Mouse (Mus musculus) NIH3T3 (cell line): ENCODE measurements at regions not wholly inside any gene's neighbourhood (a gene's known extent, or its start where the extent isn't known, plus 50 kb on each side); places are given as distances from the start of the nearest gene placed in this dataset.

Experiments used
- DNase-seq: peaks from one replicate; pipeline ENCODE4 v3.0.0-alpha.2; 2012; ENCODE audit warnings: low read depth

DNA sequence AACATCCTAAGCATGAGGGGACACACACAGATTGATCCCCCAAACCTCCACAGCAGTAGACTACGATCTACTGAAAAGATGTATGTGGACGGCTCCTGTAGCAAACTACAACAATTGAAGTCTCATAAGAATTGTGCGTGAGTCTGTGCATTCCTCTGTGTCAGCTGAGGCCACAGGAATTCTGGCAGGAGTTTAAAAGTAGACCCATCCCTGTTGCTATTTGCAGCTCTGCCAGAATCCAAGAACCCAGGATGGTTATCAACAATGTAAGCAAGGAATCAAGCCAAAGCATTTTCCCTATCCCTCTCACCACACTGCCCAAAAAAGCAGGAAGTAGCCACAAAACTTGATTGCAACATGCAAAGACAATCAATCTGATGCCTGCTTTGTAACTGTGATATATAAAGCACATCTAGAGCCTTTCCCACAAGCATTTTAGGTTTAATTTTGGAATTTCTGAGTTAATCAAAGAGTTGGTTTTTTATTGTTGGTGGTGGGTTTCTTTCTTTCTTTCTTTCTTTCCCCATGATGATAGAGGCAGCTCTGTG is 256.3 kb upstream of the Tbl1xr1 start:
- peak; percentile 85 for DNase-seq

DNA sequence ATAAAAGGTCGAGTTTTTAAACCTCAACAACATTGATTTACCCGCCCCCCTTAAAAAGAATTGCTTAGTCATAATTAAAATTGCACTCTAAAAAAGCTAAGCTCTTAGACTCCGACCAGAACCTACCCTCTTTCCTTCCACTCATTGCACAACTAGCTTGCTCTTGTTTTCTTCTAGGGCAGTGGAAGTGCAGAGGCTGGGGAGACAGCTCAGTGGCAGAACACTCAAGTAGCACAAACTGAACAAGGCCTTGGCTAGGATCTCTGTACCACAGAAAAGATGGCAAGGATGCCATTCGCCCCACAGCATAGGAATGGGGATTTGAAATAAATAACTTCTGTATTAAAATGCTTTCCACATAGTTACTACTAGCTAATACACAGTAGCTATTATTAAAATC is 253.8 kb upstream of the Tbl1xr1 start:
- DNase-seq: peak; percentile 25

DNA sequence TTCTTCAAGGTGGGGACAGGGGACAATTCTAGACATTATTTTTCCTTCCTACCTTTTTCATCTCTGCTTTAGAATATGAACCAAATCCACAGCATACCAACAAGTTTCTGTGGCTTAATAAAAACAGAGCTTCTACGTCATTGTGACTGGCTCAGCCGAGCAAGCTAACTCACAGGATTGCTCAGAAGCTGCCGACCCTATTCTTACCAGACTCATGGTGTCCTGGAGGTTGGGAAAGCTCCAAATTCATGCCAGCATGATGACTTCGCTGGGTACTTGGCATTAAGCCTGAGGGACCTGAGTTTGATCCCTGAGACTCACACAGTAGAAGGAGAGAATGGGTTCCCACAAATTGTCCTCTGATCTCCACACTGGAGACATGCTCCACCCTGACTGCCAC is 253.1 kb upstream of the Tbl1xr1 start:
- peak; percentile 50 for DNase-seq

- DNase-seq: no peak
These were observed 252.2 kb upstream of the Tbl1xr1 start for GRCm38 (mm10) chr3:21824101-21824880.

DNA sequence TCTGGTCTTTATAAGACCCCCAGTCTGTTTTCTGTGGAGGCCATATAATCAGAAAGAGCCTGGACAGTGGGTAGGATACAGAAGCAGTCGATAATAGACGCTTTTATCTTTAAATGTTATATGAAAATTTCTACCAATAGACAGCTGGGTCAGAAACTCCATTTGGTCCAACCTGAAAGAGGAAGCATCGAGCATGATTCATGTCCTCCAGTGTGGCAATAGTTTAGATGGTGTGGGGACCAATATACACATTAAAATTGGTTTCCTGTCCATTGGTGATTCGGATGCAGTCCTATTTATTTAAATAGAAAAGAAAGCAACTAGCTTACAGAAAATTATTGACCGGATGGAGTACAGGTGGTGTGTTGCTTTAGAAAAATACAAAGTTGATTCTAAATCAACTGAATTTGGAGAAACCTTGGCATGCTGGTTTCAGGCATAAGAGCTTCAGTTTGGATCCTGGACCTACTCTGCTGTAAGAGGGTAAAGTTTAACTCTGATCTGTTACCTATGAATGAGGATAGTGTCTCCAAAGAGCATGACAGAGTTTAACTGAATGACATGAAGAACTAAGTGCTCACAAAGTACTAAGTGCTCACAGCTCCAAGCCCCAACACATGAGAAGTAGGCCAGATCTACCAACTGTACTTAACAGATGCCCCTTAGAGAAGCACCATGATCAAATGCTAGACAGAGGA is 251.4 kb upstream of the Tbl1xr1 start:
- no peak for DNase-seq

DNA sequence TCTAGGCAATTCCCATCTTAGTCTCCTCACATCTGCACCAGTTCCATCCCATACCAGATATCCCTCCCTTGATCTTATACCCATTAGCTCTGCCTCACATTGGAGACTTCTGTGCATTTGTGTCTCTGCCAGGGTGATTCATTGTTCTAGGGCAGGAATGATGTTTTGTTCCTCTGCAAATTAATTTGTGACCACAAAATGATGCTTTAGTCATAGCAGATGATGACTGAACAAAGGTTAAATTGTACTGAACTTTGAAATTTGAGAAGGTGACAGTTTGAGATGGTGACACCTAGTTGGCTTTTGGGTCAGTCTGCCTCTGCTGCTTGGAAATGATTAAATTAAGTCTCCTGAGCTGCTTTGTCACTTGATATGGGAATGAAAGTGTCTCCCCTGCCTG is 248.8 kb upstream of the Tbl1xr1 start:
- DNase-seq: peak; percentile 35

GRCm38 (mm10) chr3:21833111-21833510 is 243.3 kb upstream of the Tbl1xr1 start:
- DNase-seq: peak; percentile 75

- DNase-seq: peak; percentile 54
These were observed 240.9 kb upstream of the Tbl1xr1 start for GRCm38 (mm10) chr3:21835526-21835925.

DNA sequence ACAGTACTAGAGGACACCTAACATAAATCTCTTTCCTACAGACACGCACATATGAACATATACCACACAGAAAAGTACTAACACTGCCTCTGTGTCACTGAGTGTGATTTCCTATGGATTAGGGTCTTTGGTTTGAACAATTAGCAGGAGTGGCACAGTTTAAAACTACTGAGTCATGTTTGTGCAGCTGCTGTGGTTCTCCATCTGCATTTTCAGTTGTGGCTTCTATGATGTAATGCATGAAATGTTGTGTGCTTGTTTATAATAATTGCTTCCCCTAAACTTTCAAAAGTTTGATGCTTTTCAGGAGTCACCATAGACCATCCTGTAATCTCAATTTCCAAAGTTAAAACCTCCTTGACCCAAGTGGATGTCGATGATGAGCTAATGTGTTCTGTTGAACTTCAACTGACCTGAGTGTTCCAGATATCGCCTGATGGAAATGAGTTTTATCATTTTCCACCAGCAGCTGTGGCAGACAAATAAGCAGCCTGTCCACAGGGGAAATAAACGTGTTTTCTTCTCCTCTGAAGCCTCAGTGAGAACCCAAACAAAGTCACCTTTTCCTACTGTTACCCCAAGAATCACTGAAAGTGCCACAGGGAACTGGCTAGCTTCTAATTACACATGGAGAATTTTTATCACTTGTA is 239.0 kb upstream of the Tbl1xr1 start:
- DNase-seq: no peak

DNA sequence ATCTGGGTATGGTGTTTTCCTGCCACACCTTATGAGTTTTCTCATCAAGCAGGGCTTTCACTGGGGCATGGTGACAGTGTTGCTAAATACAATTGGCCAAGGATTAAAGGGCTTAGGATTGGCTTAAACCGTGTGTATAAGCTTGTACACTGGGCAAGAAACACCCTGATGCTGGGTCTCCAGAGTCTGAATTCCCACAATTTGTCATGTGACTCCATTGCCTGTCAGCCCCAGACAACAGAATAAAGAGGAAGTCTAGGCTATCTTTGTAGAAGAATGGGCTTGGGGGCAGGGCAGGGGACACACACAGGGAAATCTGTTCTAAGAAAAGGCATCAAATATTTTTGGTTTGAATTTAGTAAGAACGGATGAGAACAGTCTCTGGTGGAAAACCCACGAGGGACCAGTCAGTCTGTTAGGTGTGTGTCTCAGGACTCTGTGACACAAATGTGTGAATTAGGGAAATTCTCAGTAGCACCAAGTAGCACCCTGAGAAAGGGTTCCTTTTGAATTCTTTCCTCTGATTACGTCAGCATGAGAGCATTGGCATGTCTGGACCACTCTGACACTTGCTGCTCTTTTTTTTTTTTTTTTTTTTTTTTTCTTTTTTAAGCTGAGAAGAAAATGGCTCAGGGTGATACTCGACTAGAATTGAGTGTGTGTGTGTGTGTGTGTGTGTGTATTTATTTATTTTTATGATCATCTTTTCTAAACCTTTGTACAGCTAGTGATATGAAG is 235.5 kb upstream of the Tbl1xr1 start:
- no peak for DNase-seq

- no peak for DNase-seq
These were observed 234.9 kb upstream of the Tbl1xr1 start for GRCm38 (mm10) chr3:21841506-21841905.

DNA sequence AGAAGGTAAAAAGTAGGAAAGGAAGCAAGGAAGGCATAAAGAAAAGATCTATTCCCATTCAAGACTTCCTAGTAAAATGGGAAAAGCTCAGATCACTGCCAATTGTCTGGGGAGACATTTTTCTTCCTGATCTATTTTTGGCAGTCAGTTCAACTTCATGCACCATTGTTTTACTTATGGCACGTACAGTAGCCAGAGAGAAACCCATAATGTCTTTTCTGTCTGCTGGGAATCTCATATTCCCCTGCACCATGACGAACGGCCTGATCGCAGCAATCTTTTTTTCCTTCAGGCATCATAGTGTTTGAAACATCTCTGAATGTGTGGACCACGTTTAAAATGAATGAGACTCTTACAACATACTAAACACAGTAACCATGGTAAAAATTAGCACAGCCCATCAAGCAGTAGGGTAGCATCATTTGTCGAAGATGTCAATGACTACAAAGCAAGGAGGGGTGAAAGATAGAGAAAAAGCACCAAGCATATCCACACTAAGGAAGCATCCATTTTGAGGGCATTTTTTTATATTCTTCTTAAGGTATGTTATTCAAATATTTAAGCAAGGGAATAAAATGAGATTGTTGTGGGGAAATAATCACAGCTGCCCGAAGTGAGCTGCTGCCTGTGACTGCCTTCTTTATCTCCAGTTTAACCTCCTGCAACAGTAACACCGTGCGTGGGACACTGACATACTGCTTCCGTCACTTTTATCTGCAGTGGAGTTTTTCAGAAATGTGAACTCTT is 233.7 kb upstream of the Tbl1xr1 start:
- peak; percentile 20 for DNase-seq

- no peak for DNase-seq
These were observed 233.1 kb upstream of the Tbl1xr1 start for GRCm38 (mm10) chr3:21843292-21843852.

GRCm38 (mm10) chr3:21849831-21850230 is 226.6 kb upstream of the Tbl1xr1 start:
- no peak for DNase-seq

- DNase-seq: no peak
These were observed 225.5 kb upstream of the Tbl1xr1 start for GRCm38 (mm10) chr3:21850977-21851376.

DNA sequence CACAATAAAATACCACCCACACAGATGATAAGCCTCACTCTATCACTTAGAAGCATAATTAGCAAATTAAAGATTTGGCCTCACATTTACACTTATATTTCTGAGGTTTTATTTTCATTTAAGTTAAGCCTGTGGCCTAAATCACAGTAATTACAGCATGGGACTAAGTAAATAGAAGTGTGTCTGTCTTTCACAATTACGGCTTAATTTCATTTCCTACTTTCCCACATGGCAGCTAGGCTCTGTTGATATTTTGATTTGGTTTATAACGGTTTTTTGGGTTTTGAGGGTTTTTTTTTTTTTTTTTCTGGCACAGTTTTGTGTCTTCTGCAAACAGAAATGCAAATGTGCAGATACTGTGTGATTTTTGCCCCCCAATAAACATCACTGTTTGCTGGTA is 222.1 kb upstream of the Tbl1xr1 start:
- DNase-seq: no peak

- peak; percentile 75 for DNase-seq
These were observed 217.0 kb upstream of the Tbl1xr1 start for GRCm38 (mm10) chr3:21859436-21859835.

DNA sequence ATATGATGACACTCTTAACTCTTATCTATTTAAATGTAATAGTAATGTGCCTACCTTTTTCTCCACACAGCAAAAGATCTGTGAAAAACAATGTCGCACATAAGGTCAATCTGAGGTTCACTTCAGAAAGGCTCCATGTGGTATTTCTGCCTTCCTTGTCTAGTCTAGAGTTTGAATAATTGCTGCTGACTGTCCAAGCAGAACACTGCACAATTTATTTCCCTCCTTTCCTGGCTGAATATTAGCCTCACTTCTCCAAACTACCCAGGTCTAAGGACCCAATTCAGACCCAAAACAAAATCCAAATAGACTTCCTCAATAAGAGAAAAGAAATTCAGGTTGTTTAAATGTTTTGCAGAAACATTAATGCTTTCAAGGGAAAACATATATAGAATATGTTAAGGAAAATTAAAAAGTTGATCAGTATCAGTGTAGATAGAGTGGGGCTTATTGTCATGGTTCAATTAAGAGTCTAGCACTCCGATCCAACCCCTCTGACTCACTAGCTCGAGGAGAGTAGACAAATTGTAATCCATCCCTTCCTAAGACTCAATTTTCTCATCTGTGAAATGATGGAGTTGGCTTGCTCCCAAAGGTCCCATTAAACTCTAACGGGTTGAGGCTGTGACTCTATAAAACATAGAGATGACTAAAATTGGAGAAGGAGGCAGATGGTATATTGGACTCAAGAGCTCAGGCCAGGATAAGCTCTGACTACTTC is 215.4 kb upstream of the Tbl1xr1 start:
- DNase-seq: peak; percentile 59

- DNase-seq: no peak
These were observed 214.8 kb upstream of the Tbl1xr1 start for GRCm38 (mm10) chr3:21861636-21861970.

- no peak for DNase-seq
These were observed 212.1 kb upstream of the Tbl1xr1 start for GRCm38 (mm10) chr3:21864391-21864790.
